Mouse (Mus musculus) midbrain, embryonic 14.5 days (tissue): ENCODE measurements around the gene Tbl3. TPM values are rescaled to one million over a fixed set of nuclear protein-coding genes. Genes with fewer than 3 reads are reported as not detected.

ENCODE experiments used
- ATAC-seq: fragments of 200-750 bp; cut with Nextera tagmentation; 2 replicates; pipeline ENCODE4 v1.8.0; 2017; ENCODE audit warnings: moderate number of reproducible peaks, moderate library complexity; ENCODE audit not compliant: low FRiP score, low TSS enrichment
- DNase-seq: peaks from one replicate; pipeline ENCODE4 v3.0.0-alpha.2; 2015
- H3K27ac ChIP-seq: fragments of 300-500 bp; sonication (generic); replicated peaks from 2 replicates; pipeline ENCODE4 v1.5.1; 2014; ENCODE audit warnings: mild to moderate bottlenecking, low read depth, low read length, moderate library complexity
- H3K27me3 ChIP-seq: fragments of 300-500 bp; sonication (generic); 2 replicates; pipeline ENCODE4 v1.6.1; 2014; ENCODE audit warnings: low read length, control low read depth, mixed read lengths; ENCODE audit not compliant: control insufficient read depth, insufficient read depth
- H3K36me3 ChIP-seq: fragments of 300-500 bp; sonication (generic); 2 replicates; pipeline ENCODE4 v1.6.1; 2014; ENCODE audit warnings: low read length, control low read depth; ENCODE audit not compliant: control insufficient read depth, insufficient read depth
- H3K4me1 ChIP-seq: fragments of 300-500 bp; sonication (generic); 2 replicates; pipeline ENCODE4 v1.6.1; 2014; ENCODE audit warnings: mild to moderate bottlenecking, antibody characterized with exemption, low read length, control low read depth; ENCODE audit not compliant: control insufficient read depth, insufficient read depth
- H3K4me2 ChIP-seq: fragments of 300-500 bp; sonication (generic); 2 replicates; pipeline ENCODE4 v1.6.1; 2014; ENCODE audit warnings: mild to moderate bottlenecking, low read length, moderate library complexity
- H3K4me3 ChIP-seq: fragments of 300-500 bp; sonication (generic); replicated peaks from 2 replicates; pipeline ENCODE4 v1.5.1; 2014; ENCODE audit warnings: low read depth, low read length
- H3K9ac ChIP-seq: fragments of 300-500 bp; sonication (generic); replicated peaks from 2 replicates; pipeline ENCODE4 v1.6.1; 2014; ENCODE audit warnings: mild to moderate bottlenecking, low read length, moderate library complexity
- H3K9me3 ChIP-seq: fragments of 300-500 bp; sonication (generic); 2 replicates; pipeline ENCODE4 v1.6.1; 2016; ENCODE audit warnings: low read length, control low read depth, mixed read lengths; ENCODE audit not compliant: control insufficient read depth
- WGBS: fragments of 180-500 bp; shearing (Covaris S2); extraction: QIAGEN DNeasy Blood & Tissue Kit; methylation state at CpG from one replicate; pipeline ENCODE4 v1.1.7; 2014; 5-methylcytosine and 5-hydroxymethylcytosine counted together
- polyA plus RNA-seq: library from polyadenylated mRNA; unstranded; fragments of >200 nt; fragmentation: Nextera tagmentation; extraction: Ambion mirVana; gene quantifications from 2 replicates; pipeline ENCODE4 v1.2.1, GENCODE M21; 2014

Tbl3 gene
- 68.0 and 73.0 TPM in 2 replicates for polyA plus RNA-seq

DNA sequence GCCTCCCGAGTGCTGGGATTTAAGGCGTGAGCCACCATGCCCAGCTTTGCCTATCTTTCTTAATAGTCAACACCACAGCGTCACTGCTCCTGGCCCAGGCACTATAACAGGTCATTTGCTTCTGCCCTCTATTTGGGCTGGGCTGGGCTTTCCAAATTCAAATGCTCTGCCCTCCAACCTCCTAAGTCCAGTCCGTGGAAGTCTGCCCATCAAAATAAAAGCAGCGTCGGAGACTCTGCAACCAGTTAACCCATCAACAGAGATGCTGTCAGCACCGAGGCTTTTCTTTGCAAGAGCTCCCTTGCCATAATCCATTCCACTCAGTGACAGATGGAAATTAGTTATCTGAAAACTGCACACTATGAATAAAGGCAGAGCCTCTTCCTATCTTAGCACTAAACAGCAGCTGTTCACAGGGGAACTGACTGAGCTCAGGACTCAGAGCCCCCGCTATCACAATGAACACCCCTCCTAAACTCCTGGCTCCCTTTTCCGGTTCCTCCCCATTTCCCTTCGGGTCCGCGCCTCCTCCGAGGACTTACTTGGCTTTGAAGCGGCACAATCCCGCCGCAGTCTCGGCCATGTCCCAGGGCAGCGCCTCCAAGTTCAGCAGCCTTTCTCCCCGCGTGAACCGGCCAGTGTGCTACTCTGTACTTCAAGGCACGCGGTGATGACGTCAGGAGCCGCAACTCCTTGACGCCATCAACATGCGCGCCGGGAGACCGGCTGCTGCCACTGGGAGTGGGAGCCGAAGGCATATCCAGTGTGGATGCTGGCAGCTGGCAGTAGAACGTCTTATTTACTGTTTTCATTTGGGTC lies at the start of gene Tbl3:
TSS of gene Tbl3 (minus strand) at position 679 of the 819 bp plus-strand sequence.
- DNase-seq (peak; percentile 98), ATAC-seq (peak; percentile 87)
- WGBS: 4% methylated on average over 32 of the region's 32 CpGs
- Histone ChIP-seq H3K27me3 (no peaks in the 10 kb centered on the region), H3K27ac (peak within 1 kb of the TSS; percentile 77), H3K9me3 (no peaks in the 10 kb centered on the region), H3K36me3 (peaks cover 29% of the 10 kb centered on the region), H3K4me3 (peak within 1 kb of the TSS; percentile 68), H3K9ac (peak within 1 kb of the TSS; percentile 58), H3K4me1 (peaks cover 10% of the 10 kb centered on the region; the same call in 1 of the 2 replicates), H3K4me2 (peak within 1 kb of the TSS; percentile 77)

DNA sequence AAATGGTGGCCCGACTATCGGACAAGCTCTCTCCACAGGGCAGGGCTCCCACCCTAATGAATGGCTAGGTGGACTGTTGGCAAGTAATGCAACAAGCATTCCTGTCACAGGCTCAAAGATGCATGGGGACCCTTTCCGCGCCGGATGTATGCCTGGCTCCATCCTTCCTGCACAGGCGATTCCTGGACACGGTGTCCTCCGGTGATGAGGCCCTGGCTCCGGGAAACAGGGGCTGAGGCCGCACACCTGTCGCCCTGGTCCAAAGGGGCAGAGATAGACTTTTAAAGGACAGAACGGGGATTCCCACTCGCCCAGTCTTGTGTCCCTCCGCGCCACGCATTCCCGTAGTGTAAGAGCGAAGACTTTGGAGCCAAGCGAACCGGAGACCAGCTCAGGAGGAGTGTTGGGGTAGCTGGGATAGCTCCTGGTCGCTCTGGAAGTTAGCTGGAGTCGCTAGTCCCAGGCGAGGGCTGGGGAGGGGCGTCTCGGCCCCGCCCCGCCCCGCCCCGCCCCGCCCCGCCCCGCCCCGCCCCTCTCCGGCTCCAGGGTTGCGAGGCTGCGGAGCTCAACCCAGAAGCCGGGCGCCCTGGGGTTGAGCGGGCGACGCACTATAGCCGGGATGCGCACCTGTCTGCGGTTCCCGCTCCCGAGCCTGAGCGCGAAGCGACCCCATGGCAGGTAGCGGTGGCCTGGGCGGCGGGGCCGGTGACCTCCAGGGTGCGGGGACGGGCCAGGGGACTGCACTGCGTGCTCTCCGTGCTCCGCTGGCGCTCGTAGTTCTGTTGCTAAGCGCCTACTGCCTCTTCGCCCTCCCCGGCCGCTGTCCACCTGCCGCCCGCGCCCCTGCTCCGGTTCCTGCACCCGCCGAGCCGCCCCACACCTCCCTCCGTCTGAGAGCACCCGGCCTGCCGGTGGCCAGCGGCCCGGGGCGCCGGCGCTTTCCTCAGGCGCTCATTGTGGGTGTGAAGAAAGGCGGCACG lies 45.2 kb upstream of the Tbl3 start, which contains the start of gene Hs3st6:
TSS of gene Hs3st6 (plus strand) at position 574 of the 980 bp plus-strand sequence.
- peak; percentile 37 for DNase-seq

DNA sequence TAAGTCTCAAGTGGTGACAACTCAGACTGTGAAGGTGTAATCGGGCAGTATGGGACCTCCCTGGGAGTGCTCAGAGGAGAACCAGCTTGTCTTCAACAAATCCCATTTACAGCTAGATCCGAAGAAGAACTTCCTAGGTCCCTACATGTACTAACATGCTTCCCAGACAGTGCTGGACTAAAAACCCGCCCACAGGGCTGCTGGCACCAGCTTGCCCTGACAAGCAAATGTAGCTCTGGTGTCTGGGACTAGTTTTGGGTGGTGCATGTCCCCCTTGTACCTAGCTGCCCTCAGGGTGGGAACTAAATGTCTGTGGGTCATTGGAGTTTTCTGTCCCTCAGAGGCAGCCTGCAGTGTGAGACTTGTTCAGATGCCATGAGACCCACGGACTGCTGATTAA lies 44.1 kb upstream of the Tbl3 start:
- 12% methylated on average over 4 of the region's 4 CpGs for WGBS
- ATAC-seq (no peak), DNase-seq (no peak)
- Histone ChIP-seq H3K36me3 (no peaks in the 10 kb centered on the region), H3K27me3 (peaks cover 53% of the 10 kb centered on the region), H3K9me3 (no peaks in the 10 kb centered on the region), H3K4me3 (no peak overlapping the region), H3K27ac (no peak overlapping the region), H3K4me1 (peaks cover 7% of the 10 kb centered on the region; the same call in 1 of the 2 replicates), H3K9ac (no peak overlapping the region), H3K4me2 (no peak overlapping the region)

More for the DNA sequence above, 45.2 kb upstream of the Tbl3 start, which contains the start of gene Hs3st6:
- H3K27ac ChIP-seq: no peak within 1 kb of the TSS
- no peak for ATAC-seq
- H3K36me3 ChIP-seq: no peaks in the 10 kb centered on the region
- H3K4me2 ChIP-seq: peak within 1 kb of the TSS; percentile 75
- WGBS: 1% methylated on average over 76 of the region's 82 CpGs
- H3K9me3 ChIP-seq: no peaks in the 10 kb centered on the region
- peak within 1 kb of the TSS; percentile 34; the same call in 1 of the 2 replicates for H3K9ac ChIP-seq
- H3K4me3 ChIP-seq: peak within 1 kb of the TSS; percentile 38
- peaks cover 7% of the 10 kb centered on the region; the same call in 1 of the 2 replicates for H3K4me1 ChIP-seq
- peaks cover 53% of the 10 kb centered on the region for H3K27me3 ChIP-seq

DNA sequence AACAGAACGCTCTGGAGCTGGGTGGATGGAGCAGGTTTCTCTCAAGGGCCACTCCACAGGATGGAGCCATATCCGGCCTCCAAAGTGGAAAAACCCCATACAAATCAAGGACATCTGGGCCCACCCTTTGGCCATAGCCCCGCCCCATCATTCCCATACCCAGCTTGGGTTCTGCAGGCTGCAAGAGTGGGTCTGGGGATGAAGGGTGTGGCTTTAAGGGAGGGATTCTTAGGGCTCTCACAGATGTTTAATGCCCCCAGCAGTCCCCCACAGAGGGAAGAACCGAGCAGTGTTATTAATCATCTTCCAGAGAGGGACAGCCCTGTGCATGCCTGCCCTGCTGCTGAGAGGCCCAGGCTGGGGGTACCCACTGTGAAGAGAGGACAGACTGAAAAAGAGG lies 39.5 kb upstream of the Tbl3 start:
- no peak for ATAC-seq
- no peaks in the 10 kb centered on the region for H3K9me3 ChIP-seq
- no peak for DNase-seq
- no peak overlapping the region for H3K9ac ChIP-seq
- no peak overlapping the region for H3K27ac ChIP-seq
- H3K4me1 ChIP-seq: no peaks in the 10 kb centered on the region
- H3K36me3 ChIP-seq: no peaks in the 10 kb centered on the region
- H3K27me3 ChIP-seq: peaks cover 22% of the 10 kb centered on the region
- H3K4me3 ChIP-seq: no peak overlapping the region
- H3K4me2 ChIP-seq: no peak overlapping the region
- WGBS: 64% methylated on average over 4 of the region's 4 CpGs

DNA sequence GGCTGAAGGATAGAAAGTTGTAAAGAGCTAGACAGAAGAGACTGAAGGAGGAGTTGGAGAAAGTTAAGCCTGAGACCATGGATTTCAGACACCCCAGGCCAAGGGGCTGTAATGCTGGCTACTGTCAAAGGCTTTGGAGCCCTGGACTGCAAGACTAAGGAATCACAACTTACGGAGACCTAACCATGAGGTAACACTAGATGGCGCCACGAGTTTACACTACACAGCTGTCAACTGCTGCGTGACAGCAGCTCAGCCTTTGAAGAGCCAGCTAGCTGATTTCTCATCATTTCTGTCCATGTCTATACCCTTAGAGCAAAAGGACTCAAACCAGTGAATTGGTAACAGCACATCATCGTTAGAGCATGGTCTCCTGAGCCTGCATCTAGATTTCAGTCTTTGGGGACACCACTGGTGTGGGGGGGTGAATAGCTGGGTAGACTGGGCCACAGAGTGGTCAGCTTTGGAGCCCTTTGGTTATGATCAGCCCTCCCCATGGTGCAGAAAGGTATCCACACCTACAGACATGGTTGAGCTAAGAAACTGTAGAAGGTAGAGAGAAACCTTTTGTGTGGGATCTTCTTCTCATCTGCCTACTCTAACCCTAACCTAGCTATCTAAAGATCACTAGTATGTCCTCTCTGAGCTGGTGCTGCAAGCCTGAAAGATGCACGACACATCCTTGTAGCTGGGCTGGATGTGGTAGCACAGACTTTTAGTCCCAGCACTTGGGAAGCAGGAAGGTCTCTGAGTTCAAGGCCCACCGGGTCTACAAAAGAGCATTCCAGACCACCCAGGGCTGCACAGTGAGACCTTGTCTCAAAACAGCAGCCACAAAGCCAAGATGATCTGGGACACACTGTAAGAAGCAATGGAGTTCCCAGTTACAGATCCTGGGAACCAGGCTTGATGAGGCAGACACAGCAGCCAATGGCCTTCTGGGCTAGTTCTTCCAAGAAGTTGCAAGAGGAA lies 38.4 kb upstream of the Tbl3 start:
- H3K27ac ChIP-seq: no peak overlapping the region
- H3K36me3 ChIP-seq: no peaks in the 10 kb centered on the region
- no peak overlapping the region for H3K4me2 ChIP-seq
- H3K4me3 ChIP-seq: no peak overlapping the region
- DNase-seq: peak; percentile 96
- H3K9ac ChIP-seq: no peak overlapping the region; the same call in 1 of the 2 replicates
- no peaks in the 10 kb centered on the region for H3K9me3 ChIP-seq
- peaks cover 11% of the 10 kb centered on the region for H3K27me3 ChIP-seq
- H3K4me1 ChIP-seq: no peaks in the 10 kb centered on the region
- ATAC-seq: peak; percentile 68; the same call in 1 of the 2 replicates
- 19% methylated on average over 7 of the region's 7 CpGs for WGBS

DNA sequence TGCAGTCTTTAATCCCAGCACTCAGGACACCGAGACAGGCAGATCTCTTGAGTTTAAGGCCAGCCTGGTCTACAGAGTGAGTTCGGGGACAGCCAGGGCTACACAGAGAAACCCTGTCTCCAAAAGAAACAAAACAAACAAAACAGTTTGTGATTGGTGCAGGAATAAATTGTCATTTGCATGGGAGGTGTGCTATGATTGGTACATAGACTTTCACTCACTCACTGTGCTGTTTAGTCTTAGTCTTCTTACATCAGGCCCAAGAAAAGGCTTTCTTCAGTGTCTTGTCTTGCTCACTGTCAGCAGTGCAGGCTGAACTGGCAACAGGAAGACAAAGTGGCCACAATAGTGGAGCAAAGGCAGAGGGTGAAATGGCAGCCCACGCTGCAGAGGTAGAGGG lies 36.9 kb upstream of the Tbl3 start:
- Histone ChIP-seq H3K9ac (no peak overlapping the region), H3K4me3 (no peak overlapping the region), H3K4me1 (no peaks in the 10 kb centered on the region), H3K36me3 (no peaks in the 10 kb centered on the region), H3K9me3 (no peaks in the 10 kb centered on the region), H3K27ac (no peak overlapping the region), H3K27me3 (no peaks in the 10 kb centered on the region), H3K4me2 (no peak overlapping the region)
- ATAC-seq (no peak), DNase-seq (no peak)
- WGBS: 71% methylated on average over 3 of the region's 3 CpGs

DNA sequence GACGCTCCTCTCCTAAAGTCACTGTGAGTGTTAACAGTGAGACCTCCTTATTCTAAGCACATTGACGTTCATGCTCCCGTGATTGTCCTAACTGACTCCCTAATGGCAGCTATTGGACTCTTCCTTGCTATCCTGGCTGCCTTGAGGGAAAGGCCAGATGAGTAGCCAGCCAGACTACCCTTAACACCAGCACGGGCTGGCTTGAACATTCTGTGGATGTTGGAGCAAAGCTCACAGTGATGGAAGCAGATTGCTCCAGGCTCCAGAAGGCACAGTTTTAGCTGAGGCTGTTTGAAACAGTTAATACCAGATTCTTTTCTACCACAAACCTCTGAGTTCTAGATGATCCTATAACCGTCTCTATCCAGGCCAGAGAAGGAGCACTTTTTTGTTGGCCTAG lies 36.4 kb upstream of the Tbl3 start:
- Histone ChIP-seq H3K4me2 (no peak overlapping the region), H3K36me3 (no peaks in the 10 kb centered on the region), H3K27ac (no peak overlapping the region), H3K9ac (no peak overlapping the region), H3K4me3 (no peak overlapping the region), H3K27me3 (no peaks in the 10 kb centered on the region), H3K4me1 (no peaks in the 10 kb centered on the region), H3K9me3 (no peaks in the 10 kb centered on the region)
- no peak for DNase-seq
- WGBS: 77% methylated on average over 5 of the region's 5 CpGs
- ATAC-seq: no peak
